Mouse (Mus musculus) hindbrain, embryonic 14.5 days (tissue): ENCODE data around the gene Frat2. TPM values are rescaled to one million over a fixed set of nuclear protein-coding genes. Genes with fewer than 3 reads are reported as not detected.

Experiments
- ATAC-seq: fragments of 200-750 bp; cut with Nextera tagmentation; 2 replicates; pipeline ENCODE4 v1.8.0; 2017; ENCODE audit warnings: moderate number of reproducible peaks, mild to moderate bottlenecking, moderate TSS enrichment, moderate library complexity; ENCODE audit not compliant: low FRiP score
- DNase-seq: peaks from one replicate; pipeline ENCODE4 v3.0.0-alpha.2; 2015; ENCODE audit warnings: low spot score
- H3K27ac ChIP-seq: fragments of 300-500 bp; sonication (generic); 2 replicates; pipeline ENCODE4 v1.5.1; 2014; ENCODE audit warnings: mild to moderate bottlenecking, moderate library complexity
- H3K27me3 ChIP-seq: fragments of 300-500 bp; sonication (generic); 2 replicates; pipeline ENCODE4 v1.6.1; 2014; ENCODE audit warnings: mild to moderate bottlenecking, low read length, mixed read lengths; ENCODE audit not compliant: control insufficient read depth, insufficient read depth
- H3K36me3 ChIP-seq: fragments of 300-500 bp; sonication (generic); replicated peaks from 2 replicates; pipeline ENCODE4 v1.6.1; 2014; ENCODE audit not compliant: control insufficient read depth, insufficient read depth
- H3K4me1 ChIP-seq: fragments of 300-500 bp; sonication (generic); replicated peaks from 2 replicates; pipeline ENCODE4 v1.6.1; 2014; ENCODE audit warnings: antibody characterized with exemption, low read length, mixed read lengths; ENCODE audit not compliant: control insufficient read depth, insufficient read depth
- H3K4me2 ChIP-seq: fragments of 300-500 bp; sonication (generic); replicated peaks from 2 replicates; pipeline ENCODE4 v1.6.1; 2014; ENCODE audit warnings: mild to moderate bottlenecking, moderate library complexity
- H3K4me3 ChIP-seq: fragments of 300-500 bp; sonication (generic); replicated peaks from 2 replicates; pipeline ENCODE4 v1.5.1; 2014; ENCODE audit warnings: mild to moderate bottlenecking, low read length
- H3K9ac ChIP-seq: fragments of 300-500 bp; sonication (generic); 2 replicates; pipeline ENCODE4 v1.6.1; 2014
- H3K9me3 ChIP-seq: fragments of 300-500 bp; sonication (generic); 2 replicates; pipeline ENCODE4 v1.6.1; 2016; ENCODE audit warnings: low read length; ENCODE audit not compliant: control insufficient read depth
- WGBS: fragments of 180-500 bp; shearing (Covaris S2); extraction: QIAGEN DNeasy Blood & Tissue Kit; methylation state at CpG from one replicate; pipeline ENCODE4 v1.1.7; 2014; 5-methylcytosine and 5-hydroxymethylcytosine counted together
- polyA plus RNA-seq: library from polyadenylated mRNA; unstranded; fragments of >200 nt; fragmentation: Nextera tagmentation; extraction: Ambion mirVana; gene quantifications from 2 replicates; pipeline ENCODE4 v1.2.1, GENCODE M21; 2014

Frat2 gene
- polyA plus RNA-seq, 1 experiment from 2014 or later: 5.5 TPM

DNA sequence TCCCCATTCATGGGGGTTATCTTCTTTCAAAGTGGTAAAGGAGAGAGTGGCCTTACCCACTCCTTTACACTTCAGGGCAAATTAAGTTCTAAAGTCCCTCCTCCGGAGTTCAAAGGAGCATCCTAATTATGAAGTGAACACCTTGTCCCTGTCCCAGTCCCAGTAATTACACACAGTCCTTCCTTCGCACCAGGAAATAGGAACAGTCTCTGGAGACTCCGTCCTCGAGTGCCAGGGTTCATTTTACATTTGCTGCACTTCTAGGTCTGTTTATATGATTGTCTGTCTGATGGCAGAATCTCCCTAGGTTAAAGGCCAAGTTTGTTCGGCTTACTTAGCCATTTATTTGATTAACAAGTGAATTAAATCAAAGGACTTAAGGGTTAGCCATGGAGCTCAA, 31.5 kb downstream of the Frat2 start:
- DNase-seq (no peak), ATAC-seq (no peak)
- no peak overlapping the region for H3K27ac ChIP-seq
- no peak overlapping the region for H3K9ac ChIP-seq
- H3K4me2 ChIP-seq: no peak overlapping the region
- H3K4me1 ChIP-seq: no peaks in the 10 kb centered on the region; the same call in 1 of the 2 replicates
- H3K27me3 ChIP-seq: no peaks in the 10 kb centered on the region
- no peak overlapping the region for H3K4me3 ChIP-seq
- no peaks in the 10 kb centered on the region for H3K36me3 ChIP-seq
- 80% methylated on average over 5 of the region's 5 CpGs for WGBS
- H3K9me3 ChIP-seq: no peaks in the 10 kb centered on the region

DNA sequence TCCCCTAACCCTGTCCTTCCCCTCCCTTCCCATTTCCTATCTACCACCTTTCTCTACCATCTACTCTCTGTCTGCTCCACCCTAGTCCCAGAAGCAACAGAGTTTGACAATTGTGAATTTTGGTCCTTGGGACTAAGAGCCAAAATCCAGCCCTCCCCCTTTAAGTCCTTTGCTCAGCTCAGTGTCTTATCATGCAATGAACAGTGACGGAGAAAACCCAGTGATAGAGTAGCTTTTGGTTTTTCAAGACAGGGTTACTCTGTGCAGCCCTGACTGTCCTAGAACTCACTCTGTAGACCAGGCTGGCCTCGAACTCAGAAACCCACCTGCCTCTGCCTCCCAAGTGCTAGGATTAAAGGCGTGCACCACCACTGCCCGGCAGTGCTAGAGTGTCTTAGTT, 34.6 kb downstream of the Frat2 start:
- ATAC-seq (no peak), DNase-seq (no peak)
- Histone ChIP-seq H3K4me3 (no peak overlapping the region), H3K4me1 (no peaks in the 10 kb centered on the region), H3K4me2 (no peak overlapping the region), H3K36me3 (no peaks in the 10 kb centered on the region), H3K9ac (no peak overlapping the region), H3K27ac (no peak overlapping the region), H3K9me3 (no peaks in the 10 kb centered on the region), H3K27me3 (no peaks in the 10 kb centered on the region)
- WGBS: 95% methylated on average over 4 of the region's 4 CpGs

DNA sequence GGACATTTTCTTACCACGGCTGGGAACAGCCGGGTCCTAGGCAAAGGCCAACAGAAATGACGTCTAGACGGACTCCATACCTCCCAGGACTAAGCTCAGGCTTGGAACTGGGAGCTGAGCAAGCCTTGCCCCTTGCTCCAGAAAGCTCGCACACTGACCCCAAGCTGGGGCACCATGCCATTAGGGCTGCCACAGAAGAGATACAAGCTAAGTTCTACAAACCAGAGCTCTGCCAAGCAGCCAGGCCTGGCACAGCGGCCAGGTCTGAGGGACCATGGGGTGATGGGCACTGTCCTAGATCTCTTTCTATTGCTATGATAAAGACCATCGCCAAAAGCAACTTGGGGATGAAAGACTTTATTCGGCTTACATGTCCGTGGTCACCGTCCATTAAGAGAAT, 35.4 kb downstream of the Frat2 start:
- WGBS: 92% methylated on average over 10 of the region's 10 CpGs
- ATAC-seq: no peak
- H3K27ac ChIP-seq: no peak overlapping the region

DNA sequence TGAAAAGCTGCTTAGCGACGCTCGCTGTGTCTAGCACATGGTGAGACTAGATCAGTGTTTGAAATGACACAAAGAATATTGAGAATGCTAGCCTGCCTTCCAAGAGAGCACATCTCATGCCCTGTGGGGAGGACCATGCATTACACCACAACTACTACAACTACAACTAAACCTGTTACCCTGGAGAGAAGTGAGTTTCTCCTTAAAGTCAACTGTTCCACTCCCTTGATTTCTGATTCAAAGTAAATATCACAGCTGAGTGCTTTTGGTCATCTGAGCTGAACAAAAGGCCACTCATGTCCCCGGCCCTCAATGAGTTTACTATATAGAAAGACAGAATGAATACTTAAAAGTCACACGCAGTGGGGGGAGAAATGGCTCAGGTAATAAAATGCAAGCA, 37.9 kb downstream of the Frat2 start:
- H3K9me3 ChIP-seq: no peaks in the 10 kb centered on the region
- no peak overlapping the region for H3K4me2 ChIP-seq
- no peak overlapping the region for H3K27ac ChIP-seq
- no peaks in the 10 kb centered on the region for H3K36me3 ChIP-seq
- no peak overlapping the region for H3K4me3 ChIP-seq
- no peaks in the 10 kb centered on the region for H3K4me1 ChIP-seq
- WGBS: 80% methylated on average over 5 of the region's 5 CpGs
- H3K27me3 ChIP-seq: no peaks in the 10 kb centered on the region
- ATAC-seq (no peak), DNase-seq (no peak)
- no peak overlapping the region for H3K9ac ChIP-seq

More for the DNA sequence above, 35.4 kb downstream of the Frat2 start:
- no peaks in the 10 kb centered on the region for H3K9me3 ChIP-seq
- H3K36me3 ChIP-seq: no peaks in the 10 kb centered on the region
- no peak overlapping the region for H3K4me2 ChIP-seq
- no peak for DNase-seq
- no peak overlapping the region for H3K9ac ChIP-seq
- H3K27me3 ChIP-seq: no peaks in the 10 kb centered on the region
- no peak overlapping the region for H3K4me3 ChIP-seq
- H3K4me1 ChIP-seq: no peaks in the 10 kb centered on the region

DNA sequence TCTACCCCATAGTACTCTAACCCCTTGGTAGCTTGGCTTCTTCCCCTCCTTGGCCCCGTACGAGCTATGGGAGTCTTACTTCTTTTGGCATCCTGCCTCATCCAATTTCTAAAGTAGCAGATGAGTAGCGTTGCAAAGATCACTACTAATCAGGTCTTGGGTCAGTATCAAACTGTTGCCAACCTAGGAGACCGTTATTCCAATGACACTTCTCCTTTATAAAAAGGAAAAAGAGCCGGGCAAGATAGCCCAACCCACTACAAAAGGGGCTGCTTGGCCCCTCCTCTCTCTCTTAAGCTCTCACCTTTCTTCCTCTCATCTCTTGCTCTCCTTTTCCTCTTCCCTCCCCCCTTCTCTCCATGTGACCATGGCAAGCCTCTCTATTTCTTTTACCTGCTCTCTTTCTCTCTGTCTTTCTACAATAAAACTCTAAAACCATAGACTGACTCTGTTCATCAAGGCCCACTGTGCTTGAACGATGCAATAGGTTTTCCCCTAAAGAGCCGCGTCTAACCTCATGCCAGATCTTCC, 39.8 kb downstream of the Frat2 start:
- H3K4me2 ChIP-seq: no peak overlapping the region
- no peaks in the 10 kb centered on the region for H3K9me3 ChIP-seq
- DNase-seq (no peak), ATAC-seq (no peak)
- no peak overlapping the region for H3K4me3 ChIP-seq
- H3K27me3 ChIP-seq: no peaks in the 10 kb centered on the region
- no peaks in the 10 kb centered on the region for H3K4me1 ChIP-seq
- H3K36me3 ChIP-seq: no peaks in the 10 kb centered on the region
- no peak overlapping the region for H3K27ac ChIP-seq
- no peak overlapping the region for H3K9ac ChIP-seq
- 87% methylated on average over 8 of the region's 8 CpGs for WGBS

DNA sequence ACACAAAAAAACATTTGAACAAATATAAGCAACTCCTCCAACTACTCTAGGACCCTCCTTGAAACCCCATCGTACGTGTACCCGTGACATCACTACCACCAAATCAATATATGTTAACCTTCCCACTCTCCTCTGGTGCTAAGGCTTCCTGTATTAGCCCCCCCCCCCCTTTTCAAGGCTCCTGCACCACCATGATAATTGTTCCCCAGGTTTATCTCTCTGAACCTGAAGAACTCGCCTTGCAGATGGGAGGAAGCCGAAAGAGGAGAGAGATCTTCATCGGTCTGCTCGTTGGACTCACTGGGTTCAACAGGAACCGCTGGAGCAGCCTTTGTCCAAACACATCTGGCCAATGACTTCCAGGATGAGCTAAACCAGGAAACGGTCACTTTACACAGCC, 40.4 kb downstream of the Frat2 start:
- ATAC-seq (no peak), DNase-seq (no peak)
- no peaks in the 10 kb centered on the region for H3K27me3 ChIP-seq
- WGBS: 90% methylated on average over 9 of the region's 9 CpGs
- no peak overlapping the region for H3K4me3 ChIP-seq
- no peaks in the 10 kb centered on the region for H3K9me3 ChIP-seq
- H3K9ac ChIP-seq: no peak overlapping the region
- no peak overlapping the region for H3K4me2 ChIP-seq
- H3K4me1 ChIP-seq: no peaks in the 10 kb centered on the region
- no peak overlapping the region for H3K27ac ChIP-seq
- no peaks in the 10 kb centered on the region for H3K36me3 ChIP-seq

DNA sequence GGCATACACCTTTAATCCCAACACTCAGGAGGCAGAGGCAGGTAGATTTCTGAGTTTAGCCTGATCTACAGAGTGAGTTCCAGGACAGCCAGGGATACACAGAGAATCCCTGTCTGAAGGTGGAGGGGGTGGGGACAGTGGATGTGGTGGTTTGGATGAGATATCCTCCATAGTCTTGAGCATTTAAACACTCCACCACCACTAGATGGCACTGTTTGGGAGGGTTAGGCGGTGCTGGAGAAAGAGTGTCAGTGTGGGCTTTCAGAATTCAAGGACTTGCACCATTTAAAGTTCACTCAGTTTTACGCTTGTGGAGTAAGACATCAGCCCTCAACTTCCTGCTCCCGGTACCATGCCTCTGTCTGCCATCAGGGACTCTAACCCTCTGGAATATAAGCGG, 42.1 kb downstream of the Frat2 start:
- 88% methylated on average over 4 of the region's 4 CpGs for WGBS
- DNase-seq: no peak
- Histone ChIP-seq H3K9me3 (no peaks in the 10 kb centered on the region), H3K4me2 (no peak overlapping the region), H3K9ac (no peak overlapping the region), H3K4me1 (no peaks in the 10 kb centered on the region; the same call in 1 of the 2 replicates), H3K4me3 (no peak overlapping the region), H3K36me3 (no peaks in the 10 kb centered on the region), H3K27ac (no peak overlapping the region), H3K27me3 (no peaks in the 10 kb centered on the region)
- ATAC-seq: no peak

DNA sequence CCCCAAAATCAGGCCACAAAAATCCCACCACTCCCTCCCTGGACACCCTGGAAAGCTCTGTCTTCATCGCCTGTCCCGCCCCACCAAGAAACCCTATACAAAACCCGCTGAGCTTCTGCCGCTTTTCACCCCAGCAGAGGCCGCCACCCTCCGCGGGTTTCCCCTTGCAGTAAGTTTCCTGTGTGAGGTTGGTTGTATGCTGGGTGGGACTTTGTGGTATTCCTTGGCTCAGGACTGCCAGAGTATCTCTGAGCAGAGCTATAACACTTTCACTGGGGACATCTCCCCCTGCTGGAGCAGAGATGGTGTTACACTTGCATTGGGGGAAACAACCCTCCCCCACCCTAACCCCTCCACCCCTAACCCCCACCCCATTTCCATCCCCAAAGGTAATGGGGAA, 44.6 kb downstream of the Frat2 start:
- no peak for DNase-seq
- H3K36me3 ChIP-seq: no peaks in the 10 kb centered on the region
- no peak overlapping the region for H3K4me3 ChIP-seq
- no peaks in the 10 kb centered on the region for H3K27me3 ChIP-seq
- no peaks in the 10 kb centered on the region; the same call in 1 of the 2 replicates for H3K4me1 ChIP-seq
- no peaks in the 10 kb centered on the region for H3K9me3 ChIP-seq
- no peak overlapping the region for H3K4me2 ChIP-seq
- no peak overlapping the region for H3K27ac ChIP-seq
- ATAC-seq: no peak
- H3K9ac ChIP-seq: no peak overlapping the region
- WGBS: 41% methylated on average over 7 of the region's 7 CpGs

DNA sequence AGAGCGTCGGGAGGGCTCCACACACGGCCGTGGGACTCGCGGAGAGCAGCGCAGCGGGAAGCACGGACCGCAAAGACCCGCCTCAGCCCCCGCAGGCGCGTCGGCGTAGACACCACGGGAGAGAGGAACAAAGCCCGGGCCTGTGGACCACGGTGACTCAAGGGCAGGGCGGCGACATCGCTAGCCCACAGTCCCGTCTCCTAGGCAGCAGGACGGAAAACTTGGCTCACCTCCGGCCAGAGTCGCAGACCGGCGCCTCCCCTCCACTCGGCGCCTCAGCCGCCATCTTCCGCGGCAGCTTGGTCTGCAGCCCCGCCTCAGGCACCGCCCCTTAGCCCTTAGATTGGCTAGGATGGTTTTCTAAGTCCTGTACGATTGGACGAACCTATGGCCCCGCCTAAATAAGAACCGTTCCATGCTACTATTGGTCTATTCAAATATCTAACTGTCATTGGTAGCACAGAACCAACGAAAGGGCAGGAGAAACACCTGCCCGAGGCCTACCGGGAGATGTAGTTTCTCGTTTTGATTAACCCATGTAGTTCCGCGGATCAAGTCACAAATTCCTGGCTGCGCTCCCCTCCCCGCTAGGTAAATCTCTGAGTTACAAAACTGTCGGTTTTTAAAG, 46.1 kb downstream of the Frat2 start, which contains the start of gene Arhgap19:
Gene Arhgap19 (minus strand): TSS at position 306 of the 628 bp plus-strand sequence.
- 0% methylated on average over 48 of the region's 48 CpGs for WGBS
- ATAC-seq: peak; percentile 100

More for the DNA sequence above, 46.1 kb downstream of the Frat2 start, which contains the start of gene Arhgap19:
- H3K36me3 ChIP-seq: no peaks in the 10 kb centered on the region
- H3K9me3 ChIP-seq: no peaks in the 10 kb centered on the region
- H3K9ac ChIP-seq: peak within 1 kb of the TSS; percentile 74
- peak within 1 kb of the TSS; percentile 79 for H3K4me2 ChIP-seq
- H3K4me3 ChIP-seq: peak within 1 kb of the TSS; percentile 89
- H3K27ac ChIP-seq: peak within 1 kb of the TSS; percentile 68
- no peaks in the 10 kb centered on the region for H3K27me3 ChIP-seq
- peak; percentile 95 for DNase-seq
- H3K4me1 ChIP-seq: no peaks in the 10 kb centered on the region; the same call in 1 of the 2 replicates
